Mouse (Mus musculus) v-Abl transformed pro-B cells (cell line): ENCODE measurements around the gene Mettl7a2.
"Not testable (repeated sequence)": the region's sequence is repeated elsewhere in the genome, so short reads cannot be mapped to it uniquely, and the experiment has no call there.

ENCODE experiments used
- in situ Hi-C, 2 experiments: fragments of 400-800 bp; cut with MboI; formaldehyde crosslinking; loops; one replicate each; pipeline ENCODE4 v1.15.1; 2025; ENCODE audit not compliant: unreplicated experiment in 2 of 2

The Mettl7a2 gene

DNA sequence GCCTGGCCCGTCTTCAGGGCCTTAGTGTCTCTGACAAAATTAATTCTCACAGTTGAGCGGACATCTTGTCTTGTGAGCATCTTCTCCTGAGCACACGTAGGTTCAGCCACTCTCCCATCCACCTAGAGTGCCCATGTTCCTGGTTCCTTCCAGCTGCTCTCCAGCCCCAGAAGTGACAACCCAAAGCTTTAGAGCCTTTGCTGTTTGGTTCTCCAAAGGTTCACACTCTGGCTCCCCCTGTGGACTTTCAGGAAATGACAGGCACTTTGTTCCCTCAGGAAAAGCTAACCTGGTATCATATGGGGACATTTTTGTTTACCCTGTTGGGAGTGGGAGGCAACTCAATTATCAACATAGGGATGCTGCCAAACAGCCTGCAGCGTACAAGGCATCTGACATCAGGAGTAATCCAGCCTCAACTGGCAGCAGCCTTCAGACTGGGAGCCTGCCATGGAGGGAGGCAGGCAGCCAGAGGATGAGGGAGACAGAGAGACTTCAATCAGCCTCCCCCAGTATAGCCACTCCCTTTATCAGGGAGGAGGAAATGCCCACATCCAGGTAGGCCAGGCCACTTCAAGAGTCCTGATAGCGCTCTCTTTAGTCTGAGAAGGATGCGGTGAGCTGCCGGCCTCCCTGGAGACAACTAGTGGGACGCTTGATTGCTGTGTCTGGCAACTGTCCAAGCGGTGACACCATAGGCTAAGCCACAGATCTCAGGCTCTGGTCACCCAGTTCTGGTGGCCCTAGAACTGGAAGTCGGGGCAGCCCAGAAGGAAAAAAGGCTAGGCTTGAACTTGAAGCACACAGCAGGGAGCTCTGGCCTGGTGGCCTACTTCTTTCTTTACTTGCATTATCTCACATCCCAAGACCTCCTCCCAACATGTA, 20.7 kb upstream of the Mettl7a2 start:
- in situ Hi-C loops = not testable (repeated sequence)

DNA sequence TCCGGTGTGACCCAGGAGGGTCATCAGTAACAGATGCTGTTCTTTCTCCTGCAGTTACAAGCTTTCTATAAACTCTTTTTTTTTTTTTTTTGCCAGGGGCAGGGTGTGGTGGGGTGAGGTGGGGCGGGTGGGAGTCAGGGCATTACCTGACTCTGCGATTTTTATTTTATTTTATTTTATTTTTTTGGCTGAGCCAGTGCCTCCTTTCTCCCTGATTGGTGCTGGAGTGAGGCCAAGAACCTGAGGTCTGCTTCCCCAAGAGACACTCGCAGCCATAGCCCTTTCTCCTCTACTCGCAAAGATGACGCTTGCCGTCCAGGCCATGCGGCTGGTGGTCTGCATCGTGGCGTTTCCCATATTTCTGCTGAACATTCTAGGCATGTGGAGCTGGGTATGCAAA, 18.4 kb upstream of the Mettl7a2 start, which contains the start of gene Mettl7a3:
Mettl7a3 (plus strand) TSS at position 301 of the 400 bp plus-strand sequence.
- in situ Hi-C loops = no loop called here

- in situ Hi-C loops = not testable (repeated sequence)
Measured at GRCm38 (mm10) chr15:100337328-100337727, 15.7 kb upstream of the Mettl7a2 start.

DNA sequence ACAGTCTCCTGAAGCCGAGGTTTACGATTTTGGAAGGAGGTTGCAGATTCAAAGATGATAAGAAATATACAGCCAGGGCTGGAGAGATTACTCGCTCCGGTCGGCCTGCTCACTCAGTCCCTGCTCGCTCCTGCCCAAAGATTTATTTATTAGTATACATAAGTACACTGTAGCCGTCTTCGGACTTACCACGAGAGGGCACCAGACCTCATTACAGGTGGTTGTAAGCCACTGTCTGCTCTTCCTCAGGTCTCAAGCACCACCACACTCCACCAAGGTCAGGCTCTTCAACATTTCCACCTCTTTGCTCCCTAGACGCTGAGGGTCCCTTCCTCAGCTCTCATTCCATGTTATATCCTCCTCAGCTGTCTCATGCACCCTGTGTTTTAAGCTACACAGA, 15.2 kb upstream of the Mettl7a2 start:
- in situ Hi-C loops = not testable (repeated sequence)

GRCm38 (mm10) chr15:100341314-100341980, 11.6 kb upstream of the Mettl7a2 start:
- in situ Hi-C loops = loop anchor here in 1 of 2 experiments (5.0 to 10.0 kb wide), 2 partner anchors 111 to 343 kb away; partner anchors contain the start of gene Cela1

DNA sequence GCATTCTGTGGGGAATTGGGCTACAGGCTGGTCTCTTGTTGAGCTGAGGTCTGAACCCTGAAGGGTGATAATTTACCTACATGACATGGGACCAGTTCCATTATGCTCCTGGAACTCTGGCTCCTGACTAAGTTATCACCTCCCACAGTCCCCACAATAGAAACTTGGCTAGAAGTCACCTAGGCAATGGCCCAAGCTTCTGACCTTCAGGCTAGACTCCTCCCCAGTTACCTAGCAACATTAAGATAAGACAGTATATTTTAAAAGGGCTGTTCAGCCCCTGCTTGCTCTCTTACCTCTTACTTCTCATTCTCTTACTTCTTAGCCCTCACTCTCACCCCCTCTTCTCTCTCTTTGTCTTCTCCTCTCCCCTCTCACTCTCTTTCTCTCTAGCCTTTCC, 7.5 kb upstream of the Mettl7a2 start:
- in situ Hi-C loops = loop anchor here in 1 of 2 experiments (10.0 kb wide), 1 partner anchor 339 kb away; the partner anchor contains the start of gene Cela1

DNA sequence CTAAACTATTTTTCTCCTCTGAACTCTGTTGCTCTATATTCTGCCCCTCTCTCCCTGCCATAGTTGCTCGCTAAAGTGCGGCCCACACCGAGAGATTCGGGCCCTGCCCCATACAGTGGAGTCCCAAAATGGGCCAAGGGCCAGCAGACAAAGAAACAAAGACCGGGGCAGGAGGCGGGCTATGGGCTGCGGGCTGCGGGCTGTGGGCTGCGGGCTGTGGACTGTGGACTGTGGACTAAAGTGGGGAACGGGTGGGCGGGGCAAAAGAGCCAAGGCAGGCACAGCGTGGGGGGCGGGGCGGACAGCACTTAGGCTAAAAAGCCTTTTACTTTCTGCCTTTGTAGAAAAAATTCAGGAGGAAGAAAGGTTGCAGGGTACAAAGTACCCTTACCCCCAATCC, 6.2 kb upstream of the Mettl7a2 start:
- in situ Hi-C loops = loop anchor here in 1 of 2 experiments (10.0 kb wide), 1 partner anchor 338 kb away; the partner anchor contains the start of gene Cela1

DNA sequence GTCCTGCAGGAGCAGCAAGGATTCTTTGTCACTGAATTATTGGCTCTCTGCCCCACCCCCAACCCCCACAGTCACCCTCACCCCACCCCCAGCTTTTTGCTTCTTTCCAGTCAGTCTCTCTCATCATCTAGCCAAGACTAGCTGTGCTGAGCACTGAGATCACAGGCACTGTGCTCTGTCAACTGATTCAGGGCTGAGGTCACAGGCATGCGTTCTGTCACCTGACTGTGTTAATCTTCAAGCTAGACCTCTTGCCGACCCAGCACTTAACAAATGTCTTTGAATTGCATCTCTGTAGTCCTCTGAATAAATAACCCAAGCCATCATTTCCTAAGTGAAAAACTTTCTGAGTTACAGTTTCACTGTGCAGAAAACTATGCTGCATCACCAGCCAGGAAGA, 3.5 kb upstream of the Mettl7a2 start:
- in situ Hi-C loops = loop anchor here in 1 of 2 experiments (10.0 kb wide), 1 partner anchor 335 kb away; the partner anchor contains the start of gene Cela1

DNA sequence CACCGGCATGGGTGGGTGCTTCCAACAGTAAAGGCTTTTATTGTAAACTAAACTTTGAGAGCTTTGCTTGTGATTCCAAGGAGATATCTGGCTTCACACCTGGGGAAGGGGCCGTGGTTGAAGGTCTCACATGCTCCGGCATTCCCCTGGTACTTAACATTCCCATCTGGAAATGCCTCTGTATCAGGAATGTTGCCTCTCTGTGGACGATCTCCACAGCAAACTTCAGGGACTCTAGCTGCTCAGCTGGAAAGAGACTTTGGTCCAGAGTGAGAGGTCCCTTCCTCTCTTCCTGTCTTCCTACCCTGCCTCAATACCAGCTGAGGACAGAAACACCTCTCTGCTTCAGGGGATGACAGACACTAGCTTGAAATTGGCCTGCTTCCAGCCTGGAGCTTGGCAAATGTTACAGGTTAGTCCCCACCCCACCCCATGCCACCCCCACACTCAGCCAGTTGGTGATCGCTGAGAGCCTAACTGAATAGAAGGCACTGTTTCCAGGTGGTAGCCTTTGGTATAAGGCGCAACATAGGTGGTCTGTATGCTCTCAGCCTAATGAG, 1.4 kb upstream of the Mettl7a2 start:
- in situ Hi-C loops = no loop called here

DNA sequence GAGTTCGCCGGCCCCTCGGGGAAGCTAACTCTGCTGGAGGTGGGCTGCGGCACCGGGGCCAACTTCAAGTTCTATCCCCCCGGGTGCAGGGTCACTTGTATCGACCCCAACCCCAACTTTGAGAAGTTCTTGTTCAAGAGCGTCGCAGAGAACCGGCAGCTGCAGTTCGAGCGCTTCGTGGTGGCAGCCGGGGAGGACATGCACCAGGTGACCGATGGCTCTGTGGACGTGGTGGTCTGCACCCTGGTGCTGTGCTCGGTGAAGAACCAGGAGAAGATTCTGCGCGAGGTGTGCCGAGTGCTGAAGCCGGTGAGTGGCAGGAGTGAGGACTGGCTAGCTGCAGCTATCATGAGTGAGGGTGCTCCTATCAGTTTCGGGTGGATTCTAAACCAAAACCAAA, 399 bp downstream of the Mettl7a2 start:
- in situ Hi-C loops = not testable (repeated sequence)

- in situ Hi-C loops = no loop called here
Measured at GRCm38 (mm10) chr15:100355876-100356275, 2.9 kb downstream of the Mettl7a2 start.

DNA sequence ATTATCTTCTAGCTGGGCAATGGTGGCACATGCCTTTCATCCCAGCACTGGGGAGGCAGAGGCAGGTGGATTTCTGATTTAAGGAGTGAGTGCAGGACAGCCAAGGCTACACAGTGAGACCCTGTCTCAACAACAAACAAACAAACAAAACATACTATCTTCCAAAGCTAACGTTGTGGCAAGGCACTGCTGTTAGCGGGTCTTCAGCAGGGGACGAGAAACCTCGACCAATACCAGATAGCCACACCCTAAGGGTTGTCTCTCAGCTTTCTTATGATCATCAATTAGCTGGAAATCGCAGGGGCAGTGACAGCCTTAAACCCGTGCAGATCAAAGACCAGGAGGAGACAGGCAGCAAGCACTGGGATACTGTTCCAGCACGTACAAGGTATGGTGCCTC, 11.2 kb downstream of the Mettl7a2 start, which contains the start of gene Higd1c:
Higd1c (plus strand) TSS at position 301 of the 400 bp plus-strand sequence.
- in situ Hi-C loops = no loop called here

DNA sequence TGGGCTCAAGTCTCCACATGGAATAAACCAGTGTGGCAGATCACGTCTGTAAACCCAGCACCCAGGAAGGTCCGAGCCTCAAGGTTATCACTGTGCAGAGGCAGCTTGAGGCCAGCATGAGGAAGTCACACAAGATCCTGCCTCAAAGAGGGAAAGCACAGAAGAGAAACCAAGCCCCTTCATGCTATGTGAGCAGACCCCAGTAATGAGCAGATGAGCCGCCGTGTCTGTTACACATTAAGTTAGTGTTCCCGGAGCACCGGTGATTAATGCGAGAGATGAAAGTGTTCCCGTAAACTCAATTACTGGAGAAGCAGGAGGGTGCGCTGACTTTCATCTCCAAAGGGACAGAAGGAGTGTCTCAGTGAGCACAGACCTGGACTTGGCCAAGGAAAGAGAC, 13.0 kb downstream of the Mettl7a2 start:
- in situ Hi-C loops = not testable (repeated sequence)

DNA sequence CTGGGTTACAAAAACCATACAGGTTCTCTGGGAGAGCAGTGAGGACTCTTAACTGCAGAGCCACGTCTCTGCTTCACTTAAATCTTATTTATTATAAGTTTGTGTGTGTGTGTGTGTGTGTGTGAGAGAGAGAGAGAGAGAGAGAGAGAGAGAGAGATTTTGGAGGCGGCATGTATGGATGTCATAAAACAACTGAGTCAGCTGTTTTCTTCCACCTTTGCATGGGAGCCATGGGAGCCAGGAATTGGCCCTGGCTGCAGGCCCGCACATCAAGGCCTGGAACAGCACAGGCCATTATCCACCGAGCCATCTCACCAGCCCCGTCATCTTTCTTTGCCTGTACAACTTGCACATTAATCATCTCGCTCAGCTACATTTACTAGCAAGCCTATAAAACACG, 14.1 kb downstream of the Mettl7a2 start:
- in situ Hi-C loops = no loop called here

DNA sequence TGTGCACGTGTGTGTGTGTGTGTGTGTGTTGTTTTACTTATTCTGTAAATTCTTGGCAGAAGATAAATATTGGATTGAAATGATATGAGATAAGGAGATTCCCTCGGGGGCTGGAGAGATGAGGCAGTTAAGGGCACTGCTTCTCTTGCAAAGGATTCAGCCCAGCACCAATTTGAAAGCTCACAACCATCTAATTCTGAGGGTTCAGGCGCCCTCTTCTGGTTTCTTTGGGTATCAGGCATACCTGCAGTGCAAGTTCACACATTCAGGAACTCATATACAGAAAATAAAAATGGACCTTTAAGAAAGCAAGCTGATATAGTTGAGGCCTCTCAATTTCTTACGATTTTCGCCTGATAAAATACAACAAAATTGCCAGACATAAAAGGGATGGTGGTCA, 22.1 kb downstream of the Mettl7a2 start:
- in situ Hi-C loops = no loop called here

DNA sequence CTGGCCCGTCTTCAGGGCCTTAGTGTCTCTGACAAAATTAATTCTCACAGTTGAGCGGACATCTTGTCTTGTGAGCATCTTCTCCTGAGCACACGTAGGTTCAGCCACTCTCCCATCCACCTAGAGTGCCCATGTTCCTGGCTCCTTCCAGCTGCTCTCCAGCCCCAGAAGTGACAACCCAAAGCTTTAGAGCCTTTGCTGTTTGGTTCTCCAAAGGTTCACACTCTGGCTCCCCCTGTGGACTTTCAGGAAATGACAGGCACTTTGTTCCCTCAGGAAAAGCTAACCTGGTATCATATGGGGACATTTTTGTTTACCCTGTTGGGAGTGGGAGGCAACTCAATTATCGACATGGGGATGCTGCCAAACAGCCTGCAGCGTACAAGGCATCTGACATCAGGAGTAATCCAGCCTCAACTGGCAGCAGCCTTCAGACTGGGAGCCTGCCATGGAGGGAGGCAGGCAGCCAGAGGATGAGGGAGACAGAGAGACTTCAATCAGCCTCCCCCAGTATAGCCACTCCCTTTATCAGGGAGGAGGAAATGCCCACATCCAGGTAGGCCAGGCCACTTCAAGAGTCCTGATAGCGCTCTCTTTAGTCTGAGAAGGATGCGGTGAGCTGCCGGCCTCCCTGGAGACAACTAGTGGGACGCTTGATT, 25.0 kb downstream of the Mettl7a2 start:
- in situ Hi-C loops = not testable (repeated sequence)

- in situ Hi-C loops = loop anchor here in 1 of 2 experiments (10.0 kb wide), 1 partner anchor 65 kb away; no protein-coding TSS in a partner anchor
Measured at GRCm38 (mm10) chr15:100379658-100380057, 26.7 kb downstream of the Mettl7a2 start.

GRCm38 (mm10) chr15:100380104-100380503, 27.1 kb downstream of the Mettl7a2 start:
- in situ Hi-C loops = loop anchor here in 1 of 2 experiments (10.0 kb wide), 1 partner anchor 65 kb away; no protein-coding TSS in a partner anchor

DNA sequence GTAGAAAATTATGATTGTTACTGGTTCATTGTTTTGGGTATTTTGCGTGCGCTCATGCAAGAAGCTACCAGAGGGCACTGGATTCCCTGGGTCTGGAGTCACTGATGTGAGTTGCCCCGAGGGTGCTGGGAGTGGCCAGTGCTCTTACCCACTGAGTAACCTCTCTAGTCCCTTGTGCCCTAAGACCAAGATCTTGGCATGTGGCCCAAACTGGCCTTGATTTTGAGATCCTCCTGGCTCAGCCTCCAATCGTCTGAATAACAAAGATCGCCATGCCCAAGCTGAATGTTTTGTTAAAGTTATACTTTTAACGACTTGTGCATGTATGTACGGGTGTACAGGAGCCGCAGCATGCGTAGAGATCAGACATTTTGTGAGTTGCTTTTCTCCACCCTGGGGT, 32.7 kb downstream of the Mettl7a2 start:
- in situ Hi-C loops = loop anchor here in 1 of 2 experiments (10.0 kb wide), 1 partner anchor 59 kb away; no protein-coding TSS in a partner anchor
